Mouse (Mus musculus) limb, embryonic 13.5 days (tissue): ENCODE results near the gene Rnf32. TPM values are rescaled to one million over a fixed set of nuclear protein-coding genes. Genes with fewer than 3 reads are reported as not detected.

Experiments used
- ATAC-seq: fragments of 200-750 bp; cut with Nextera tagmentation; 2 replicates; pipeline ENCODE4 v1.8.0; 2017; ENCODE audit warnings: low read depth, moderate number of reproducible peaks, moderate TSS enrichment; ENCODE audit not compliant: low FRiP score
- H3K27ac ChIP-seq: fragments of 300-500 bp; sonication (generic); 2 replicates; pipeline ENCODE4 v1.5.1; 2015; ENCODE audit warnings: inconsistent platforms, mild to moderate bottlenecking, moderate library complexity
- H3K27me3 ChIP-seq: fragments of 300-500 bp; sonication (generic); 2 replicates; pipeline ENCODE4 v1.6.1; 2015; ENCODE audit warnings: mild to moderate bottlenecking, inconsistent platforms
- H3K36me3 ChIP-seq: fragments of 300-500 bp; sonication (generic); 2 replicates; pipeline ENCODE4 v1.6.1; 2015; ENCODE audit warnings: inconsistent platforms, mild to moderate bottlenecking, moderate library complexity
- H3K4me1 ChIP-seq: fragments of 300-500 bp; sonication (generic); 2 replicates; pipeline ENCODE4 v1.6.1; 2015; ENCODE audit warnings: inconsistent platforms
- H3K4me2 ChIP-seq: fragments of 300-500 bp; sonication (generic); replicated peaks from 2 replicates; pipeline ENCODE4 v1.6.1; 2015; ENCODE audit warnings: inconsistent platforms, mild to moderate bottlenecking, moderate library complexity
- H3K4me3 ChIP-seq: fragments of 300-500 bp; sonication (generic); 2 replicates; pipeline ENCODE4 v1.5.1; 2015; ENCODE audit warnings: moderate library complexity, mild to moderate bottlenecking, inconsistent platforms
- H3K9ac ChIP-seq: fragments of 300-500 bp; sonication (generic); 2 replicates; pipeline ENCODE4 v1.6.1; 2015; ENCODE audit warnings: mild to moderate bottlenecking, inconsistent platforms
- H3K9me3 ChIP-seq: fragments of 300-500 bp; sonication (generic); 2 replicates; pipeline ENCODE4 v1.6.1; 2016; ENCODE audit warnings: inconsistent platforms
- WGBS: fragments of 180-500 bp; shearing (Covaris S2); methylation state at CpG from one replicate; pipeline ENCODE4 v1.1.7; 2015; 5-methylcytosine and 5-hydroxymethylcytosine counted together
- polyA plus RNA-seq: library from polyadenylated mRNA; unstranded; fragments of >200 nt; fragmentation: Nextera tagmentation; extraction: Ambion mirVana; gene quantifications from 2 replicates; pipeline ENCODE4 v1.2.1, GENCODE M21; 2015

The Rnf32 gene
- polyA plus RNA-seq, 1 experiment from 2014 or later, result 3.8 TPM

DNA sequence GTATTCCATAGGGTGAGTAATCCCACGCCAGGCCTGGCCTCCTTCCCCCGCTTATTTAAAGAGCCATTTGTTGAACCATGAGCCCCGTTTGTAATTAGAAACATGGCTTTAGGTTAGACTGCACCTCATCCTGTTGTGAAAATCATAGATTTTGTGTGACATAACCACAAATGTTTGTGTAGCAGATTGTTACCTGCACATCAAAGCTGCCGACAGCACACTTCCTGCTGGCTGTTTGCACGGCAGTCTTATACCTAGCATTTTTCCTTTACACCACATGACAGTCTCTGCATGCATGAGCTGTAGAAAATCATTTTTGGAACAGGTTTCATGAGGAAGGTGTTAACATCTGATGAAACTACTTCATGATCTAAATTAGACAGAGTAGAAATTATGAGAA, 9.9 kb downstream of the Rnf32 start:
- H3K9ac ChIP-seq, result no peak overlapping the region
- H3K27ac ChIP-seq, result no peak overlapping the region
- no peaks in the 10 kb centered on the region for H3K27me3 ChIP-seq
- WGBS, result 47% methylated on average over 5 of the region's 5 CpGs
- H3K4me3 ChIP-seq, result no peak overlapping the region
- no peaks in the 10 kb centered on the region for H3K9me3 ChIP-seq
- no peak for ATAC-seq
- no peaks in the 10 kb centered on the region for H3K36me3 ChIP-seq
- H3K4me2 ChIP-seq, result no peak overlapping the region
- H3K4me1 ChIP-seq, result no peaks in the 10 kb centered on the region

DNA sequence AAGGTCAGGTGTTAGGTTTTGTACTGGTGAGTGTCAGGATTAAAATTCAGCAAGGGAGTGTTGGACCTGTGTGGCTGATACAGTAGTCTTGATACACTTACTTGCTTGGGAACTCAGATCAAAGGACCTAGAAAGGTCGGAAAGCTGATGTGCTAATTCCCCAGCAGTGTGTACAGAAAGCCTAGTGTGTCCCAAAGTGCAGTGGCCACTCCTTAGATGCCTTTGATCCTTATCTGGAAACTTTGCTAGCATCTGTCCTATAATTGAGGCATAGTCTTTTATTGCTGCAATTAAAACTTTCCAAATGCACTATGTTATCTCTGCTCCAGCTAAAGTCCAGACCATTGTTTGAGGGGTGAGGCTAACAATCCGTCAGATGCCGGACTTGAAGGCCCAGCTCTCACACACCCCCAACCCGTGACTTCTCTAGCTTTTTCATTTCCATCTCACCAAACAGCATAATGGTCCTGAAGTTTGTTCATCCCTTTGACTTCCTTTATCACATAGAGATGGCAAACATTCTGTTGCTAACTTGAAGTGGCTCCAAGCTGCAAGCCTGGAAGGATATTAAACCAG, 16.3 kb downstream of the Rnf32 start:
- Histone ChIP-seq H3K9me3 (no peaks in the 10 kb centered on the region), H3K4me2 (no peak overlapping the region), H3K27me3 (no peaks in the 10 kb centered on the region), H3K36me3 (no peaks in the 10 kb centered on the region), H3K4me1 (no peaks in the 10 kb centered on the region), H3K4me3 (no peak overlapping the region), H3K27ac (no peak overlapping the region), H3K9ac (no peak overlapping the region)
- ATAC-seq, result no peak
- WGBS, result 33% methylated on average over 4 of the region's 4 CpGs

DNA sequence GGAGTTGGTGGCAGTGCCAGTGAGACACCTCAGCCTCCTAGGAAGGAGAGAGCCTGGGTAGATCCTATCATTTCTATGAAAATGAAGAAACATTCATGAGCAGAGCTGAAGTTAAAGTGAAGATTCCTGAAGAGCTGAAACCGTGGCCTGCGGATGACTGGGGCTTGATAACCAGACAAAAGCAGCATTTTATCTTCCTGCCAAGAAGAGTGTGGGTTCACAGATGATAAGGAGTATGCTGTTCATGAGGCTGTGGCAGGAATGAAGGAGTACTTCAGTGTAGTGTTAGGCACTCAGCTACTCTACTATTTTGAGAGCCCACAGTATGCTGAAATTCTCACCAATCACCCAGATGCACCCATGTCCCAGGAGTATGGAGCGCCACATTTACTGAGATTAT, 22.2 kb downstream of the Rnf32 start:
- no peak overlapping the region for H3K9ac ChIP-seq
- ATAC-seq, result no peak
- H3K27ac ChIP-seq, result no peak overlapping the region
- no peaks in the 10 kb centered on the region for H3K27me3 ChIP-seq
- 87% methylated on average over 3 of the region's 3 CpGs for WGBS
- H3K4me3 ChIP-seq, result no peak overlapping the region
- H3K9me3 ChIP-seq, result no peaks in the 10 kb centered on the region
- no peaks in the 10 kb centered on the region for H3K36me3 ChIP-seq
- H3K4me2 ChIP-seq, result no peak overlapping the region
- no peaks in the 10 kb centered on the region for H3K4me1 ChIP-seq

DNA sequence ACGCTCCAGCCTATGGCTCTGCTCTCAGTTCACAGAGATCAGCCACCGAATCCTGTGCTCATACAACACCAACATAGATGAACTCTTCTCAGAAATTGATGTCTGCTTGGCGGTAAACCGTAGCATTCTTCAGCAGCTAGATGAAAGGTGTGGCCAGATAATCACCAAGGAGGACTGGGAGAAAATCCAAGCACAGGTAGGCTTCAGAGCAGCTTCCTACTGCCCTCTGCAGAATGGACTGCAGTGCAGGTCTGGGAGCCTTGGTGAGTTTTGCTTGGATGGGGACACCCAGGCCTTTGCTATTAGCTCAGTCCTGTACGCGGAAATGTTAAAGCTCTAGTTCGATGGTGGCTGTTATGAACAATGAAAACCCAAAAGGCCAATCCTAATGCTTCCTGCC, 28.3 kb downstream of the Rnf32 start:
- H3K4me1 ChIP-seq, result no peaks in the 10 kb centered on the region
- H3K27me3 ChIP-seq, result no peaks in the 10 kb centered on the region
- ATAC-seq, result no peak
- H3K4me2 ChIP-seq, result no peak overlapping the region
- 85% methylated on average over 7 of the region's 7 CpGs for WGBS
- H3K4me3 ChIP-seq, result no peak overlapping the region
- no peak overlapping the region for H3K27ac ChIP-seq
- H3K36me3 ChIP-seq, result no peaks in the 10 kb centered on the region
- H3K9ac ChIP-seq, result no peak overlapping the region
- H3K9me3 ChIP-seq, result no peaks in the 10 kb centered on the region

DNA sequence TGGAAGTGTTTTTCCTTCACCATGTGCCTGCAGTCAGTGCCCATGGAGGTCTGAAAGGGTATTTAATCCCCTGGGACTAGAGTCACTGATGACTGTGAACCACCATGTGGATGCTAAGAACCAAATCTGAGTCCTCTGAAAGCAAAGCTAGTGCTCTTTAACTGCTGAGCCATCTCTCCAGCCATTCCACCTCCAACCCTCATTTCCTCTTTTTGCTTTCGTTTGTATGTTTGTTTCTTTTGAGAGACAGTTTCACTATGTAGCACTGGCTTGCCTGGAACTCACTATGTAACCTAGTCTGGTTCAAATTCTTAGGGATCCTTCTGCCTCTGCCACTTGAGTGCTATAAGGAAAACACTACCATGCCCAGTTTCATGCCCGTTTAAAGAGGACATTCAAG, 34.7 kb downstream of the Rnf32 start:
- Histone ChIP-seq H3K36me3 (no peaks in the 10 kb centered on the region), H3K27ac (no peak overlapping the region), H3K9ac (no peak overlapping the region), H3K4me2 (no peak overlapping the region), H3K4me3 (no peak overlapping the region), H3K9me3 (no peaks in the 10 kb centered on the region), H3K4me1 (no peaks in the 10 kb centered on the region), H3K27me3 (no peaks in the 10 kb centered on the region)
- WGBS, result 81% methylated on average over 2 of the region's 2 CpGs
- ATAC-seq, result no peak

DNA sequence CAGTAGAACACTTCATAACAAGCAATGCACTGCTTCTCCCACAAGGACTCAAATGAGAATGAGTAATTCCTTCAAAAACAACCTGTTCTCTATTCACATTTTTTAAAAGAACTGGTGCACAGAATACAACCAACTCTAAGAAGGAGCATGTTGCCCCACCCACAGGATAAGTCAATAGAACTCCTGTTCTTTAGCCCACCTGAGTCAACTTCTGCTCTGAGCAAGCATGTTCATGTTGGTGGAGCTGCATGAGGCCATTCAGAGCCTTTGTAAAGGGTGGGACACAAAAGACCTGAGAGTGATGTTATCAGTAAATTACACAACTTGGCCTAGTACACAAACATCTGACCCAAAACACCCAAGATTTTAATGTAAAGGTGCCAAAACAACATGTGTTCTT, 42.6 kb downstream of the Rnf32 start:
- H3K9ac ChIP-seq, result no peak overlapping the region
- H3K27me3 ChIP-seq, result no peaks in the 10 kb centered on the region
- H3K27ac ChIP-seq, result no peak overlapping the region
- no peak overlapping the region for H3K4me2 ChIP-seq
- no peak for ATAC-seq
- H3K9me3 ChIP-seq, result no peaks in the 10 kb centered on the region
- H3K4me3 ChIP-seq, result no peak overlapping the region
- H3K36me3 ChIP-seq, result no peaks in the 10 kb centered on the region
- H3K4me1 ChIP-seq, result no peaks in the 10 kb centered on the region

DNA sequence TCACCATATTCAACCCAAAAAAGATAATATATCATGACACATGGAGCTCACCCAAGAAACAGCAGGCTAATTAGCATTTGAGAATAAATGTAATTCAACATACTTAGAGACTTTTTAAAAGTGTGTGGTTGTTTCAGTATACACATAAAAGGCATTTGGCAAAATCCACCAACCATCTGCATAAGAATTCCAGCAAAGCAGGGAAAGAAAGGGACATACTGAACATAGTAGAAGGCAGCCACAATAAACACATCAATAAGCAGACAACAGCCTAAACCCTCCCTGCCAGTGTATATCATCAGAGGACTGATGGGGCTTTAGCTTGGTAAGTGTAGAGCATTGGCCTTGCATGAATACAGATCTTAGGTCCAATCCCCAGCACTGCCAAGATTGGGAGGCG, 49.0 kb downstream of the Rnf32 start:
- no peak overlapping the region for H3K27ac ChIP-seq
- no peak overlapping the region for H3K4me2 ChIP-seq
- H3K4me1 ChIP-seq, result no peaks in the 10 kb centered on the region
- no peaks in the 10 kb centered on the region for H3K27me3 ChIP-seq
- no peak for ATAC-seq
- WGBS, result no CpG with 5 or more reads among the region's 1 CpGs
- no peaks in the 10 kb centered on the region for H3K9me3 ChIP-seq
- no peaks in the 10 kb centered on the region; the same call in 1 of the 2 replicates for H3K36me3 ChIP-seq
- no peak overlapping the region for H3K9ac ChIP-seq
- H3K4me3 ChIP-seq, result no peak overlapping the region

DNA sequence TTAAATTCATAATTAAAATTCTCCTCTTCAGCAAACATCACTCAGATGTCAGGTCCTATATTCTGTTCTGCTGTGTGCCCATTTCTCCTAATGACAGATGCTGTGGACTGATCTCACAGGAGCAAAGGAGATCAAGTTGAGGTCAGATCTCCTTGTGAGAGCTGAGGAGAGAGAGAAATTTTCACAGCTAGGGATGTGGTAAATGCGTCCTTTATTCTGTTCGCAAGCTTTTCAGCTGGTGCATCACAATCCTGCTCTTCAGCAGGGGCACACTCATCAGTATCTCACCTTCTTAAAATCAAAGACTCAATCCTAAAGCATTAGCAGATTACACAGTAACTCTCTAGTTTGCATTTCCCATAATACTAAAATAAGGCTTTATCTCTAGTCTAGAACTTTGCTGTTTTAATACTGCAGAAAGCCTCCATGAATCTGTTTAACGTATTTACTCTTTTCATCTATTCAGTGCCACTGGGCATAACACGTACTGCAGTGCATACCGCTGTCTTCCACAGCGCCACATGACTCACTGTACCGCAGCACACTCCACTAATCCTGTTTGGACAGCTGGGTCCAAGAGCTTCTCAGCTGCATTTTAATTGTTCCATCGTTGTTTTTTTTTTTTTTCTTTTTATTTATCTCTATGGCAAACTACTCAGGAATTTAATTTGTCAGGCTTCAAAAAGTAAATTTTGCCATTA, 55.2 kb downstream of the Rnf32 start:
- WGBS, result 77% methylated on average over 8 of the region's 8 CpGs
- Histone ChIP-seq H3K9me3 (no peaks in the 10 kb centered on the region), H3K4me3 (no peak overlapping the region), H3K27me3 (no peaks in the 10 kb centered on the region), H3K4me2 (no peak overlapping the region), H3K4me1 (no peaks in the 10 kb centered on the region), H3K9ac (no peak overlapping the region), H3K27ac (no peak overlapping the region), H3K36me3 (no peaks in the 10 kb centered on the region; the same call in 1 of the 2 replicates)
- ATAC-seq, result no peak

DNA sequence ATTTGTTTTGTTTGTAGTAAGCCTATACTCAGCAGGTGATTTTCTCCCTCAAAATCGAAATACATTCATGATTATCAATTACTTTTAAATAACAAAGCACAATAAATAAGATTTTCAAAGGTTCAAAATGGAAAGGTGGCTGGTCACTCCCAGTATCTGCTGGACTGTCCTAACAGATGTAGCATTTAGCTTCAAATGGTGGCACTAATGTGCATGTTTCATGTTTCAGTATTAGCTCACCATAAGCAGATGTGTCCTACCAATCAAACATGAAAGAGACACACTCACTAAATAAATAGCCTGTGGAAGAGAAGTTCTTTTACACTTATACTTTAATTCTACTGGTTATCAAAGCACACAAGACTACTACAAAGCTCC, 55.7 kb downstream of the Rnf32 start:
- WGBS, result 88% methylated on average over 1 of the region's 1 CpGs

DNA sequence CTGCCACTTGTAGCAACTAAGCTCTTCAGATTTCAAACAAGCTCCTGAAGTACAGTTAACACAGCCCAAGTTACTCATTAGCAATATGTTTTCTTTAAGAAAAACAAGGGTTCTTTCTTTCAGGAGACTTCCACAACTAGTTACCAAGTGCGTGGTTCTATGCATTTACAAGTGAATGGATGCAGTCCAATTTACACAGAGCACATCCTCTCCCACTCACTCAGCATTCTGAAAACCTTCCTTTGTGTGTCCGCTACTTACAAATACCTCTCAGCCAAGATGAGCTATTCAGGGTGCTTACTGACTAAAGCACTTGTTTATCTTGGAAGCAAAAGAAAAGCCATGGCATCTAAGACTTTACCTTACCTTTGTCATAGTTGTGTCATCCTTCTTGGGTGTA, 58.1 kb downstream of the Rnf32 start:
- Histone ChIP-seq H3K9ac (no peak overlapping the region), H3K27me3 (no peaks in the 10 kb centered on the region), H3K4me1 (no peaks in the 10 kb centered on the region), H3K4me2 (no peak overlapping the region), H3K27ac (no peak overlapping the region), H3K9me3 (no peaks in the 10 kb centered on the region), H3K4me3 (no peak overlapping the region), H3K36me3 (no peaks in the 10 kb centered on the region)
- no peak for ATAC-seq
- WGBS, result 66% methylated on average over 2 of the region's 2 CpGs

More for the DNA sequence above, 55.7 kb downstream of the Rnf32 start:
- Histone ChIP-seq H3K36me3 (no peaks in the 10 kb centered on the region; the same call in 1 of the 2 replicates), H3K9ac (no peak overlapping the region), H3K4me3 (no peak overlapping the region), H3K4me1 (no peaks in the 10 kb centered on the region), H3K9me3 (no peaks in the 10 kb centered on the region), H3K27ac (no peak overlapping the region), H3K27me3 (no peaks in the 10 kb centered on the region), H3K4me2 (no peak overlapping the region)
- no peak for ATAC-seq

DNA sequence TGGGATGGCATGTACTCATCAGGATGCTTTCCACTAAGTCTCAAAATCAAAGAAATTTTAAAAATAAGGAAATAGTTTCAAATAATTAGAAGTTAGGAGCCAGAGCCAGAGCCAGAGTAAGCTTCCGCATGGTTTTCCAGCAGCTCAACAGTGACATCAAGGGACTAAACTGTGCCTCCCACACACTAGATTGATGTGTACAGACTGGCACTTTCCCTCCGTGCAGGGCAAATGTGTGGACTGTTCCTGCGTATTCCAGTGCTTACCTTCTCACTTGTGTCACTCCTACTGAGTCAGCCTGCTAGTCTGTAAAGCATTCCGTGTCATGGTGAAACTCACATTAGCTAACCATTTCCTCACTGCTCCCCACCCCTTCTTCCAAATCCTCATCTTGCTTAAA, 75.1 kb downstream of the Rnf32 start:
- no peak overlapping the region for H3K4me3 ChIP-seq
- 56% methylated on average over 4 of the region's 4 CpGs for WGBS
- no peaks in the 10 kb centered on the region for H3K27me3 ChIP-seq
- H3K4me2 ChIP-seq, result no peak overlapping the region
- H3K27ac ChIP-seq, result no peak overlapping the region
- no peaks in the 10 kb centered on the region for H3K36me3 ChIP-seq
- ATAC-seq, result no peak
- H3K4me1 ChIP-seq, result no peaks in the 10 kb centered on the region
- H3K9ac ChIP-seq, result no peak overlapping the region
- H3K9me3 ChIP-seq, result no peaks in the 10 kb centered on the region

DNA sequence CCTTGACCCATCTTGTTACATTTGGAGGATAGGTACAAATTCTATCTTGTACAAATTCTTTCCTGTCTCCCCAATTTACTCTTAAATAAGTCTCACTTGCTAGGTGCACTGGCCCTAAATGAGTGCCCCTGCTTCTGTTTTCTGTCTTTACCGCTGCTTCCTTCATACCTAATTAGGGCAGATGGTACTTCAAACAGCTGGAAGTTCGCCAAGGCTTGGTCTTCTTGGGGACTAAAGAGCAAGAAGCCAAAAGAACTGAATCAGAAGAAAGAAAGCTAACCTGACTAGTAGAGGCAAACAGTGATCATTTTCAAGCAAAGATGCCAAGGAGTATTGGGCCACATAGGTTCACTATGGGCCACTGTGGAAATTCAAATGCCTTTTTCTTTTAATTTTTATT, 77.6 kb downstream of the Rnf32 start:
- 56% methylated on average over 2 of the region's 2 CpGs for WGBS
- Histone ChIP-seq H3K27me3 (no peaks in the 10 kb centered on the region), H3K9me3 (no peaks in the 10 kb centered on the region), H3K9ac (no peak overlapping the region), H3K27ac (no peak overlapping the region), H3K36me3 (no peaks in the 10 kb centered on the region), H3K4me3 (no peak overlapping the region), H3K4me1 (no peaks in the 10 kb centered on the region), H3K4me2 (no peak overlapping the region)
- no peak for ATAC-seq

DNA sequence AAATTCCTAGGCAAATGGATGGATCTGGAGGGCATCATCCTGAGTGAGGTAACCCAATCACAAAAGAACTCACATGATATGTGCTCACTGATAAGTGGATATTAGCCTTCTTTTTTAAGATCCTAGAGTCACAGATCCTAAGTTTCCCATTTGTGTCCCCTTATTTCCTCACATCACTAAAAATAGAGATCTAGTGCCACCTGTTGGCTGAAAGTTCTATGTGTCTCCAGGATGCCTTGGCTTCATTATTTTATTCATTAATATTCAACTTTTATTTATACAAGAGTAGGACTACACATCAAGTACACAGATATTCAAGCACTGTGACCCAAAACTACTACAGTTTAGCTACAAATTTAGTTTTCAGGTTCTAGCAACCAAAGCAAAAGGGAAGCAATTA, 79.0 kb downstream of the Rnf32 start:
- Histone ChIP-seq H3K4me1 (no peaks in the 10 kb centered on the region), H3K4me3 (no peak overlapping the region), H3K27me3 (no peaks in the 10 kb centered on the region), H3K9me3 (no peaks in the 10 kb centered on the region), H3K27ac (no peak overlapping the region), H3K36me3 (no peaks in the 10 kb centered on the region), H3K9ac (no peak overlapping the region), H3K4me2 (no peak overlapping the region)
- no peak for ATAC-seq
